Mouse (Mus musculus) heart, postnatal 0 days (tissue): ENCODE results near the gene Memo1. TPM values are rescaled to one million over a fixed set of nuclear protein-coding genes. Genes with fewer than 3 reads are reported as not detected.
"Not testable (repeated sequence)": the region's sequence is repeated elsewhere in the genome, so short reads cannot be mapped to it uniquely, and the experiment has no call there.

Experiments used
- ATAC-seq: fragments of 200-750 bp; cut with Nextera tagmentation; 2 replicates; pipeline ENCODE4 v1.8.0; 2017; ENCODE audit warnings: low read depth, moderate number of reproducible peaks, moderate library complexity; ENCODE audit not compliant: insufficient read depth
- DNase-seq: peaks from one replicate; pipeline ENCODE4 v3.0.0-alpha.2; 2016; ENCODE audit warnings: low spot score
- H3K27ac ChIP-seq: fragments of 300-500 bp; sonication (generic); 2 replicates; pipeline ENCODE4 v1.5.1; 2014; ENCODE audit warnings: low read depth, mild to moderate bottlenecking
- H3K27me3 ChIP-seq: fragments of 300-500 bp; sonication (generic); 2 replicates; pipeline ENCODE4 v1.6.1; 2014; ENCODE audit warnings: low read length, mixed read lengths; ENCODE audit not compliant: control insufficient read depth, insufficient read depth
- H3K36me3 ChIP-seq: fragments of 300-500 bp; sonication (generic); replicated peaks from 2 replicates; pipeline ENCODE4 v1.6.1; 2014; ENCODE audit warnings: low read length, mixed read lengths; ENCODE audit not compliant: control insufficient read depth, insufficient read depth
- H3K4me1 ChIP-seq: fragments of 300-500 bp; sonication (generic); 2 replicates; pipeline ENCODE4 v1.6.1; 2014; ENCODE audit warnings: antibody characterized with exemption; ENCODE audit not compliant: control insufficient read depth, insufficient read depth
- H3K4me2 ChIP-seq: fragments of 300-500 bp; sonication (generic); 2 replicates; pipeline ENCODE4 v1.6.1; 2014; ENCODE audit warnings: low read depth, mild to moderate bottlenecking, low read length, moderate library complexity
- H3K4me3 ChIP-seq: fragments of 300-500 bp; sonication (generic); 2 replicates; pipeline ENCODE4 v1.5.1; 2014; ENCODE audit warnings: low read depth, low read length
- H3K9ac ChIP-seq: fragments of 300-500 bp; sonication (generic); replicated peaks from 2 replicates; pipeline ENCODE4 v1.6.1; 2014; ENCODE audit warnings: low read depth, low read length, mixed read lengths
- H3K9me3 ChIP-seq: fragments of 300-500 bp; sonication (generic); replicated peaks from 2 replicates; pipeline ENCODE4 v1.6.1; 2016; ENCODE audit warnings: low read length; ENCODE audit not compliant: control insufficient read depth
- CTCF ChIP-seq: IDR thresholded peaks from 2 replicates; pipeline ENCODE4 v1.5.1; 2016; ENCODE audit warnings: antibody characterized with exemption, control low read depth, low read depth
- EP300 ChIP-seq: IDR thresholded peaks from 2 replicates; pipeline ENCODE4 v1.6.1; 2016; ENCODE audit warnings: antibody characterized with exemption, low read depth
- WGBS: fragments of 180-500 bp; shearing (Covaris S2); extraction: QIAGEN DNeasy Blood & Tissue Kit; methylation state at CpG from one replicate; pipeline ENCODE4 v1.1.7; 2014; 5-methylcytosine and 5-hydroxymethylcytosine counted together
- polyA plus RNA-seq: library from polyadenylated mRNA; unstranded; fragments of >200 nt; fragmentation: Nextera tagmentation; extraction: Ambion mirVana; gene quantifications from 2 replicates; pipeline ENCODE4 v1.2.1, GENCODE M21; 2015
- total RNA-seq: library from RNA; depleted of rRNA; stranded (reverse); fragments of >200 nt; gene quantifications from 2 replicates; pipeline ENCODE4 v1.2.3, GENCODE M21; 2014; ENCODE audit warnings: low replicate concordance

The Memo1 gene
- total and polyA plus RNA-seq, 2 experiments from 2014 or later, result 68.8 to 128 TPM

DNA sequence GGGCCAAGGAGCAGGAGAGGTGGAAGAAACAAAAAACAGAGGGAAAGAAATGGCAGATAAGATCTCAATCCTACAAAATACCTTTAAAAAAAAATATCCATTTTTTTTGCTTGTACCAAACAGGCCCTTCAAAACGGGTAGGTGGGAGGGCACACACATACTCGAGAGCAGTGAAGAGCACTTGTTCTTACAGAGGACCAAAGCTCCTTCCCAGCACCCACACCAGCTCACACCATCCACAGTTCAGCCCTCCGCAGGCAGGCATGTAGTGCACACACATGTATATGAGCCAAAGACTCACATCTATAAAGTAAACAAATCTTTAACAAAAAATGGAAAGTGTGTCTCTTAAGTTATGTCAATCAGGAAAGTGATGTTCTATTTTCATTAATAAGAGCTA lies 52.5 kb downstream of the Memo1 start:
- no peak for DNase-seq
- Histone ChIP-seq H3K4me2 (no peak overlapping the region), H3K4me1 (peaks cover 6% of the 10 kb centered on the region; the same call in 1 of the 2 replicates), H3K4me3 (no peak overlapping the region), H3K9me3 (no peaks in the 10 kb centered on the region), H3K27ac (no peak overlapping the region), H3K36me3 (peaks cover 7% of the 10 kb centered on the region; the same call in 1 of the 2 replicates), H3K27me3 (no peaks in the 10 kb centered on the region), H3K9ac (no peak overlapping the region)
- ATAC-seq, result no peak
- TF ChIP-seq CTCF (no peak), EP300 (no peak)
- WGBS, result 46% methylated on average over 3 of the region's 3 CpGs

DNA sequence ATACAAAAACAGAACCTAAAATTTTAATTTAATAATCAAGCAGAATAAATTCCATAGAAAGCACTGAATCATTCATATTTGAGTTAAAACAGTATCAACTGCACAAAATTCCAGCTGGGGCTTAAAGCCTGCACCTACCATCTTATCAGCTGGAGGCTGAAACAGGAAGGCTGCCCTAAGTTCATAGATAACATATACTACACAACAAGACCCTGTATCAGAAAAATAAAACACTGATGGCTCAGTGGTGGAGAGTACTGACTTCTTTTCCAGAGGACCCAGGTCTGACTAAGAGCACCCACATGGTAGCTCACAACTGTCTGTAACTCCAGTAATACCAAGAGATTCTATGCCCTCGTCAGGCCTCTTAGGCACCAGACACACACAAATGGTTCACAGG lies 55.0 kb downstream of the Memo1 start:
- H3K9ac ChIP-seq, result no peak overlapping the region
- H3K4me3 ChIP-seq, result no peak overlapping the region
- no peak overlapping the region for H3K4me2 ChIP-seq
- no peak for TF ChIP-seq EP300
- no peak for TF ChIP-seq CTCF
- ATAC-seq (no peak), DNase-seq (no peak)
- H3K27ac ChIP-seq, result no peak overlapping the region
- no peaks in the 10 kb centered on the region for H3K9me3 ChIP-seq
- 91% methylated on average over 1 of the region's 1 CpGs for WGBS
- peaks cover 7% of the 10 kb centered on the region; the same call in 1 of the 2 replicates for H3K36me3 ChIP-seq
- H3K4me1 ChIP-seq, result peaks cover 4% of the 10 kb centered on the region; the same call in 1 of the 2 replicates
- H3K27me3 ChIP-seq, result no peaks in the 10 kb centered on the region

DNA sequence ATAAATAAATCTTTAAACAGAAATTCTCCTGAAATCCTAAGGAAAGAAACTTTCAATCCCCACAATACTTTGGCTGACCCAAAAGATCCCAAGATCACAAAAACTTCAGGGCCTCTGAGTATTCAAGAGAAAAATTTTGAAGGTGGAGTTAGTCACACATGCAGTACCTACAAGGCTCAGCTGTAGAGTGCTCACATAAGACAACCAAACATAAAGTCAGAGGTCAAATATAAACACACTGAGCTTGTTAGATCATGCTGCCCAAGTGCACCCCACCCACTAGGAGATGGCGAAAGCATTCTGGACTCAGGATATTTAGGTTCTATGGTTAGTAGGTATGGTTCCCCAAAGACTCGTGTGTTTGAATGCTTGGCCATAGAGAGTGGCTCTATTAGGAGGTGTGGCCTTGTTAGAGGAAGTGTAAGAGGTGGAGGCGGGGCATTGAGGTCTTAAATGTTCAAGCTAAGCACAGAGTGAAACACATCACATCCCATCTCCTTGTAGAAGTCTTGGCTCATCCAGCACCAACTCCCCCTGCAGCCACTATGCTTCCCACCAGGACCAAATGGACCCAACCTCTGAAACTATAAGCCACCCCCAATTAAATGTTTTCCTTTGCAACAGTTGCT lies 67.1 kb downstream of the Memo1 start:
- Histone ChIP-seq H3K4me1 (no peaks in the 10 kb centered on the region), H3K4me3 (no peak overlapping the region), H3K4me2 (no peak overlapping the region), H3K9ac (no peak overlapping the region), H3K9me3 (no peaks in the 10 kb centered on the region), H3K27me3 (no peaks in the 10 kb centered on the region), H3K27ac (no peak overlapping the region), H3K36me3 (peaks cover 5% of the 10 kb centered on the region; the same call in 1 of the 2 replicates)
- DNase-seq (no peak), ATAC-seq (no peak)
- 91% methylated on average over 3 of the region's 3 CpGs for WGBS
- no peak for TF ChIP-seq EP300
- TF ChIP-seq CTCF, result no peak

DNA sequence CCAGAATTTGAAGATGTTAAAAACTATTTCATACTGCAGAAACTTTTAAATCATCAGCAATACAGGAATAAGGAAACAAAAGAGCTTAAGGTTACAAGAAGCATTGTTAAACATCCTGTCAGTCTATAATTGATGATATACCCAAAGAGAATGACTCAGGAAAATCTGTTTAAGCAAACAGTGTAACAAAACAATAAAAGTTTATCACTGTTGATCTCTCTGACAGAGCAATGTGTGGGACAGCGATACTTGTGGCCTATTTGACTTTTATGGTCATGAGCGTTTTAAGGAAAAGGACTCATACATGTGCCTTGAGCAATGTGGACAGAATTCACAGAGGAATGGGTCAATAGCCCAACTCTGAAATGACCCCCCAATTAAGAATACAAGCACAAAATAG lies 78.0 kb downstream of the Memo1 start:
- no peak overlapping the region for H3K4me3 ChIP-seq
- no peaks in the 10 kb centered on the region for H3K9me3 ChIP-seq
- WGBS, result 62% methylated on average over 2 of the region's 2 CpGs
- ATAC-seq (no peak), DNase-seq (no peak)
- H3K36me3 ChIP-seq, result peaks cover 6% of the 10 kb centered on the region
- H3K27ac ChIP-seq, result no peak overlapping the region
- no peak overlapping the region for H3K4me2 ChIP-seq
- H3K9ac ChIP-seq, result no peak overlapping the region
- H3K27me3 ChIP-seq, result no peaks in the 10 kb centered on the region
- TF ChIP-seq CTCF (no peak), EP300 (no peak)
- H3K4me1 ChIP-seq, result no peaks in the 10 kb centered on the region

DNA sequence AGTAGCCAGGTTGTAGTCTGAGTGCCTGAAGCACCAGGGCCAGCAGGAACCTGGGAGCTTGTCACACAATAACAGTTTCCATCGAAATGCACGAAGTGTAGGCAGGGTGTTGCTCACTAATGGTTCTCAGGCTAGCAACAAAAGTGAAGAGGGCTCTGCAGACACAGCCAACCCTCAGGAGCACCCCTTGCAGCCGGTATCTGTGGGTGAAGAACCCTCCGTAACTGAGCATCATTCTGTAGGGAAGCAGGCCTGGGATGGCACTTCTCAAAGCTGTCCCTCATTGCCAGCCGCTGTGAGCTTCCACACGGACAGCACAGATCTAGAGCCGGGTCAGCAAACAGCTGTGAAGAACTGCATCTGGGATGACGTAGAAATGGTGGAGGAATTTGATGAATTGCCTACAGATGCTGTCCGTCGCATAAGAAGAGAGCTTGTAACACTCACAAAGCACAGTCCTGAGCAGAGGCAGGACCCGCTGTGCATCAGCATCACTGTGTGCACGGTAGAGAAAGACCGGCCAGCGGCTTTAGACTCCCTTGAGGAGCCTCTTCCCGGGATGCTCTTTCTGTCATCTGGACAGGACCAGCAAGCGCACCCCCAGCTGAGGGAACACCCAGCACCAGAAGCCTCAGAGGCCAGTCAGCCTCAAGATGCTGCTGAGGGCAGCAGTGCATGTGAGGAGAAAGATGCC lies 82.3 kb downstream of the Memo1 start:
- not testable (repeated sequence) for ATAC-seq, H3K4me2 ChIP-seq, H3K27ac ChIP-seq, H3K9ac ChIP-seq, H3K4me1 ChIP-seq, DNase-seq, H3K9me3 ChIP-seq, H3K4me3 ChIP-seq, H3K27me3 ChIP-seq
- H3K36me3 ChIP-seq, result peaks cover 12% of the 10 kb centered on the region
- 91% methylated on average over 16 of the region's 16 CpGs for WGBS
